In genomic region chr1:24097541-24097940, GRCm38 (mm10) we compare ENCODE assay signal across 13 mouse cellular contexts. TPM values are rescaled to one million over a fixed set of nuclear protein-coding genes. Genes with fewer than 3 reads are reported as not detected.
A peak's percentile ranks its signal among the peaks of the same experiment; 100 is the strongest.
DNase-seq lines count a peak whose midpoint lies in the region; ATAC-seq and TF ChIP-seq lines count a peak whose summit lies in the region.
"Had no signal": no experiment of that assay in that cellular context is flagged by ENCODE, and none has a peak within 500 bp of the region (broad histone marks: within the 10 kb centered on the region; RNA-seq: fewer than 3 reads in every experiment).

No protein-coding gene starts in this region.

- no peak for TF ChIP-seq CTCF in thymus, adult 2 months (IDR thresholded peaks at IDR 0.05; ENCODE audit: borderline replicate concordance, control insufficient read depth, extremely low read depth, insufficient read depth, low read length, poor library complexity)

- TF ChIP-seq POLR2A in thymus, adult 2 months (IDR thresholded peaks at IDR 0.05; ENCODE audit: control insufficient read depth, extremely low read depth, insufficient read depth, low read length, poor library complexity), result no peak

- no peak overlapping the region for H3K9ac ChIP-seq in heart, embryonic 13.5 days
- no peak overlapping the region for H3K9ac ChIP-seq in neural tube, embryonic 11.5 days (ENCODE audit: low read length)
- H3K9ac ChIP-seq in neural tube, embryonic 12.5 days, result no peak overlapping the region

- H3K36me3 ChIP-seq in heart, embryonic 13.5 days, result no peaks in the 10 kb centered on the region
- H3K36me3 ChIP-seq in neural tube, embryonic 11.5 days (ENCODE audit: control insufficient read depth, insufficient read depth, low read length), result no peaks in the 10 kb centered on the region
- no peaks in the 10 kb centered on the region for H3K36me3 ChIP-seq in neural tube, embryonic 12.5 days
- H3K36me3 ChIP-seq in thymus, adult 2 months (ENCODE audit: control insufficient read depth, insufficient read depth, low read length), result no peaks in the 10 kb centered on the region

- peak overlapping the region; percentile 9 for H3K4me2 ChIP-seq in heart, embryonic 13.5 days
- peak overlapping the region; percentile 7; the same call in 1 of the 2 replicates for H3K4me2 ChIP-seq in neural tube, embryonic 11.5 days (ENCODE audit: low read depth)
- H3K4me2 ChIP-seq in neural tube, embryonic 12.5 days (replicated peaks), result peak overlapping the region; percentile 31; the same call in 1 of the 2 replicates

- H3K4me3 ChIP-seq in heart, embryonic 13.5 days, result no peak overlapping the region
- no peak overlapping the region for H3K4me3 ChIP-seq in neural tube, embryonic 11.5 days (ENCODE audit: low read depth, low read length)
- no peak overlapping the region for H3K4me3 ChIP-seq in neural tube, embryonic 12.5 days
- H3K4me3 ChIP-seq in thymus, adult 2 months (ENCODE audit: control insufficient read depth, insufficient read depth, low read length), result no peak overlapping the region
- H3K4me3 ChIP-seq: left cerebral cortex, adult 2 months had no signal

- WGBS in heart, embryonic 13.5 days, result 45% methylated on average over 8 of the region's 8 CpGs
- 36% methylated on average over 8 of the region's 8 CpGs for WGBS in neural tube, embryonic 11.5 days
- WGBS in neural tube, embryonic 12.5 days, result 18% methylated on average over 8 of the region's 8 CpGs
- 83% methylated on average over 8 of the region's 8 CpGs for WGBS in thymus, adult 2 months

- H3K27ac ChIP-seq in heart, embryonic 13.5 days (replicated peaks), result no peak overlapping the region; the same call in 1 of the 2 replicates
- no peak overlapping the region for H3K27ac ChIP-seq in neural tube, embryonic 11.5 days (ENCODE audit: low read depth, low read length)
- H3K27ac ChIP-seq in neural tube, embryonic 12.5 days, result no peak overlapping the region
- no peak overlapping the region for H3K27ac ChIP-seq in thymus, adult 2 months (ENCODE audit: control insufficient read depth, insufficient read depth, low read length)
- H3K27ac ChIP-seq: left cerebral cortex, adult 2 months had no signal

- no peak for DNase-seq in heart, adult 11 months
- no peak for DNase-seq in neural tube, embryonic 11.5 days (ENCODE audit: low spot score)
- DNase-seq in neural tube, embryonic 10.5 days (ENCODE audit: extremely low spot score, low spot score), result no peak
- no peak for DNase-seq in adipocyte (ENCODE audit: low spot score)
- DNase-seq in thymus, adult 2 months, result no peak
- DNase-seq in gastrocnemius, postnatal 4 days (ENCODE audit: low spot score in 2 of 2), result no peak
- DNase-seq: B cell, adult 2 months; cerebellum, adult 11 months; lung, adult 18-20 months; spleen, adult 18-20 months had no signal

- H3K9me3 ChIP-seq in heart, embryonic 13.5 days, result no peaks in the 10 kb centered on the region
- H3K9me3 ChIP-seq in neural tube, embryonic 11.5 days (ENCODE audit: control insufficient read depth, low read length), result no peaks in the 10 kb centered on the region
- no peaks in the 10 kb centered on the region for H3K9me3 ChIP-seq in neural tube, embryonic 12.5 days

- H3K27me3 ChIP-seq in heart, embryonic 13.5 days (replicated peaks), result no peaks in the 10 kb centered on the region
- no peaks in the 10 kb centered on the region for H3K27me3 ChIP-seq in neural tube, embryonic 11.5 days (ENCODE audit: control insufficient read depth, insufficient read depth, low read length)
- H3K27me3 ChIP-seq in neural tube, embryonic 12.5 days (replicated peaks), result no peaks in the 10 kb centered on the region
- peaks cover 11% of the 10 kb centered on the region for H3K27me3 ChIP-seq in thymus, adult 2 months (ENCODE audit: control insufficient read depth, insufficient read depth, low read length)

- no peak for ATAC-seq in heart, embryonic 13.5 days (ENCODE audit: extremely low read depth, insufficient number of reproducible peaks, low FRiP score, low TSS enrichment)
- no peak for ATAC-seq in neural tube, embryonic 11.5 days (ENCODE audit: insufficient read depth, low FRiP score, low TSS enrichment)
- ATAC-seq in neural tube, embryonic 12.5 days (ENCODE audit: low FRiP score, low read depth), result no peak

- peaks cover 36% of the 10 kb centered on the region for H3K4me1 ChIP-seq in heart, embryonic 13.5 days
- no peaks in the 10 kb centered on the region for H3K4me1 ChIP-seq in neural tube, embryonic 11.5 days (ENCODE audit: control insufficient read depth, insufficient read depth, low read length)
- H3K4me1 ChIP-seq in neural tube, embryonic 12.5 days, result peaks cover 11% of the 10 kb centered on the region
- H3K4me1 ChIP-seq in thymus, adult 2 months (replicated peaks; ENCODE audit: control insufficient read depth, insufficient read depth, low read length), result peaks cover 10% of the 10 kb centered on the region; the same call in 1 of the 2 replicates

RNA-seq across cellular contexts. Expression of gene Fam135a, which starts 2.6 kb away (rescaled TPM):
- 22.0 and 24.2 TPM in 2 replicates for polyA plus RNA-seq in heart, embryonic 13.5 days (2015; fragmentation: Nextera tagmentation; extraction: Ambion mirVana)
- polyA plus RNA-seq in neural tube, embryonic 11.5 days (2014; fragmentation: Nextera tagmentation; extraction: Ambion mirVana), result 40.3 and 41.9 TPM in 2 replicates
- 42.9 and 49.3 TPM in 2 replicates for polyA plus RNA-seq in neural tube, embryonic 12.5 days (2016; fragmentation: Nextera tagmentation; extraction: Ambion mirVana)
- polyA plus RNA-seq in thymus, adult 2 months (2012; rRNA removed), result 0.65 and 1.1 TPM in 2 replicates
- total RNA-seq in gastrocnemius, postnatal 4 days (2021), result 10 to 100 TPM; 30.1 to 30.4 TPM

Comparison
In these comparisons a context has a peak if more than half of its experiments do, and no peak if none do; other contexts are left out.
1. RNA of gene Fam135a, which starts 2.6 kb away (polyA plus RNA-seq): 42.9 to 49.3 TPM in neural tube, embryonic 12.5 days, 40.3 to 41.9 TPM in neural tube, embryonic 11.5 days and 22.0 to 24.2 TPM in heart, embryonic 13.5 days; 0.65 to 1.1 TPM in thymus, adult 2 months; every median in the first group is over 10 times any median in the second.
2. Peak in every context shown above with its lines, with median percentiles within 50 percentile points of each other: H3K4me2 ChIP-seq.